Comparison of ENCODE assay signal across 25 mouse cellular contexts in the genomic region with DNA sequence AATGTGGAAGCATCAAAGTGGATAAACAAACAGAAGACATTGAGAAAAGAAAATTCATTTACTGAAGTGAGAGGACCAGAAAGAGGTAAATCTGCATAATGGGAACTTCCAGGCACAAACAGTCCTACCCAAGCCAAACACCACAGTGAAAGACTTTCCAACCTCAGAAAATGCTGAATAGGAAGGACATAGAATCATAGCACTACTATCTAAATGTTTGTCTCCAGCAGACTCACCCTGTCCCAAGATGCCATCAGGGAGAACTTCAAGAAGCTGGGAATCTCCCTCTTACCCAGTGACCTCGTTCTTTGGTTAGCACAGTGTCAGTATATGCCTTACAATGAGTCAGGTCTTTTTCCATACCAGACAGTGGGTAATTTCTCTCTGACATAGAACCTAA.
"Had no signal": no experiment of that assay in that cellular context is flagged by ENCODE, and none has a peak within 500 bp of the region (broad histone marks: within the 10 kb centered on the region; RNA-seq: fewer than 3 reads in every experiment).

No protein-coding gene starts in this region.

- H3K9ac ChIP-seq: embryonic facial prominence, embryonic 12.5 days; embryonic facial prominence, embryonic 13.5 days; embryonic facial prominence, embryonic 15.5 days; forebrain, embryonic 12.5 days; forebrain, embryonic 13.5 days; forebrain, embryonic 15.5 days; forebrain, postnatal 0 days had no signal

- H3K27me3 ChIP-seq: embryonic facial prominence, embryonic 12.5 days; embryonic facial prominence, embryonic 13.5 days; embryonic facial prominence, embryonic 15.5 days; forebrain, embryonic 12.5 days; forebrain, embryonic 13.5 days; forebrain, embryonic 15.5 days had no signal

- DNase-seq: cerebellum, adult 9-11 months; cerebellum, postnatal 10 days; cerebellum, postnatal 14 days; cerebellum, postnatal 25 days; cerebellum, postnatal 36 days; embryo, embryonic 11 days; forebrain, postnatal 0 days; gastrocnemius, adult 2 months; gastrocnemius, postnatal 10 days; gastrocnemius, postnatal 14 days; gastrocnemius, postnatal 25 days; gastrocnemius, postnatal 36 days; heart, adult 11 months; heart, adult 18-20 months; heart, adult 2 months had no signal

- H3K4me3 ChIP-seq: embryonic facial prominence, embryonic 10.5 days; embryonic facial prominence, embryonic 12.5 days; embryonic facial prominence, embryonic 13.5 days; embryonic facial prominence, embryonic 15.5 days; erythroblast, embryonic 14.5 days; forebrain, embryonic 10.5 days; forebrain, embryonic 12.5 days; forebrain, embryonic 13.5 days; forebrain, embryonic 15.5 days; gastrocnemius, adult 2 months; heart, adult 2 months; heart, embryonic 10.5 days had no signal

- H3K4me1 ChIP-seq: embryonic facial prominence, embryonic 10.5 days; embryonic facial prominence, embryonic 12.5 days; embryonic facial prominence, embryonic 13.5 days; embryonic facial prominence, embryonic 15.5 days; forebrain, embryonic 10.5 days; forebrain, embryonic 12.5 days; forebrain, embryonic 13.5 days; forebrain, embryonic 15.5 days; heart, embryonic 10.5 days had no signal

- H3K9me3 ChIP-seq: embryonic facial prominence, embryonic 10.5 days; embryonic facial prominence, embryonic 12.5 days; embryonic facial prominence, embryonic 13.5 days; embryonic facial prominence, embryonic 15.5 days; forebrain, embryonic 10.5 days; forebrain, embryonic 12.5 days; forebrain, embryonic 13.5 days; forebrain, embryonic 15.5 days; heart, embryonic 10.5 days had no signal

- H3K36me3 ChIP-seq: embryonic facial prominence, embryonic 10.5 days; embryonic facial prominence, embryonic 12.5 days; embryonic facial prominence, embryonic 13.5 days; embryonic facial prominence, embryonic 15.5 days; forebrain, embryonic 10.5 days; forebrain, embryonic 12.5 days; forebrain, embryonic 15.5 days; heart, embryonic 10.5 days had no signal

- H3K27ac ChIP-seq: embryonic facial prominence, embryonic 10.5 days; embryonic facial prominence, embryonic 12.5 days; embryonic facial prominence, embryonic 13.5 days; embryonic facial prominence, embryonic 15.5 days; forebrain, embryonic 10.5 days; forebrain, embryonic 12.5 days; forebrain, embryonic 13.5 days; forebrain, embryonic 15.5 days; gastrocnemius, adult 2 months; heart, adult 2 months; heart, embryonic 10.5 days had no signal

- H3K4me2 ChIP-seq: embryonic facial prominence, embryonic 12.5 days; embryonic facial prominence, embryonic 13.5 days; embryonic facial prominence, embryonic 15.5 days; forebrain, embryonic 12.5 days; forebrain, embryonic 13.5 days; forebrain, embryonic 15.5 days had no signal
